In genomic region chr7:117896528-117896927, GRCm38 (mm10) we compare ENCODE assay signal across 11 mouse cellular contexts.
A peak's percentile ranks its signal among the peaks of the same experiment; 100 is the strongest.
DNase-seq lines count a peak whose midpoint lies in the region; ATAC-seq and TF ChIP-seq lines count a peak whose summit lies in the region.
"Had no signal": no experiment of that assay in that cellular context is flagged by ENCODE, and none has a peak within 500 bp of the region (broad histone marks: within the 10 kb centered on the region; RNA-seq: fewer than 3 reads in every experiment).

No protein-coding gene starts in this region.

- TF ChIP-seq POLR2A in heart, adult 2 months (IDR thresholded peaks at IDR 0.05; ENCODE audit: insufficient read depth, low read depth, low read length): no peak

- H3K4me3 ChIP-seq in heart, adult 2 months: no peak overlapping the region
- H3K4me3 ChIP-seq: hindbrain, embryonic 15.5 days had no signal

- H3K36me3 ChIP-seq in heart, adult 2 months (ENCODE audit: control insufficient read depth, insufficient read depth, low read length): no peaks in the 10 kb centered on the region
- H3K36me3 ChIP-seq: hindbrain, embryonic 15.5 days had no signal

- no peaks in the 10 kb centered on the region for H3K79me2 ChIP-seq in heart, adult 2 months (replicated peaks; ENCODE audit: control insufficient read depth, insufficient read depth, low read length)

- 70% methylated on average over 2 of the region's 2 CpGs for WGBS in heart, adult 2 months

- TF ChIP-seq CTCF in heart, adult 2 months (IDR thresholded peaks at IDR 0.05): no peak

- no peak for TF ChIP-seq EP300 in heart, adult 2 months (IDR thresholded peaks at IDR 0.05; ENCODE audit: insufficient read depth, low read depth, low read length)

- no peaks in the 10 kb centered on the region for H3K4me1 ChIP-seq in heart, adult 2 months (ENCODE audit: control insufficient read depth, insufficient read depth, low read length)
- H3K4me1 ChIP-seq: hindbrain, embryonic 15.5 days had no signal

- H3K27me3 ChIP-seq in heart, adult 2 months (ENCODE audit: control insufficient read depth, insufficient read depth, low read length): no peaks in the 10 kb centered on the region
- H3K27me3 ChIP-seq: hindbrain, embryonic 15.5 days had no signal

- no peak overlapping the region for H3K27ac ChIP-seq in heart, adult 2 months
- H3K27ac ChIP-seq: hindbrain, embryonic 15.5 days had no signal

- no peak overlapping the region for H3K9ac ChIP-seq in heart, adult 2 months (ENCODE audit: low read depth, low read length)
- H3K9ac ChIP-seq: hindbrain, embryonic 15.5 days had no signal

- intact Hi-C loops in heart, postnatal 14 days (cut with DNase I): no loop called here
- intact Hi-C loops in heart, adult 2 months (cut with DNase I): no loop called here

- DNase-seq in heart, postnatal 14 days: peak; percentile 22 to 43
- no peak for DNase-seq in heart, adult 2 months
- peak; percentile 47 for DNase-seq in testis, postnatal 10 days (ENCODE audit: low spot score)
- no peak for DNase-seq in testis, postnatal 14 days (ENCODE audit: low spot score)
- DNase-seq in embryo, embryonic 11 days: no peak
- no peak for DNase-seq in left cerebral cortex, adult 18-20 months (ENCODE audit: low spot score in 2 of 2)
- DNase-seq: gastrocnemius, postnatal 14 days; layer of hippocampus, postnatal 36 days had no signal

- ATAC-seq in common myeloid progenitor, adult 5-6 weeks (replicated peaks; ENCODE audit: low read depth, poor library complexity, severe bottlenecking): peak; percentile 50; the same call in 1 of the 2 replicates
- ATAC-seq: midbrain, embryonic 16.5 days had no signal

Comparison
In these comparisons a context has a peak if more than half of its experiments do, and no peak if none do; other contexts are left out.
1. DNase-seq: peak in heart, postnatal 14 days (2 of 2) and testis, postnatal 10 days (single experiment); none in heart, adult 2 months (0 of 2), testis, postnatal 14 days (single experiment), embryo, embryonic 11 days (single experiment) and left cerebral cortex, adult 18-20 months (0 of 2).